Mouse (Mus musculus) layer of hippocampus, postnatal 14 days (tissue): ENCODE measurements at regions not wholly inside any gene's neighbourhood (a gene's known extent, or its start where the extent isn't known, plus 50 kb on each side); places are given as distances from the start of the nearest gene placed in this dataset.
"Not testable (repeated sequence)": the region's sequence is repeated elsewhere in the genome, so short reads cannot be mapped to it uniquely, and the experiment has no call there.

Experiments used
- DNase-seq, 2 experiments: peaks; one replicate each; pipeline ENCODE4 v3.0.0; 2021 to 2022; ENCODE audit warnings: low spot score in 2 of 2, mixed read lengths in 1 of 2

DNA sequence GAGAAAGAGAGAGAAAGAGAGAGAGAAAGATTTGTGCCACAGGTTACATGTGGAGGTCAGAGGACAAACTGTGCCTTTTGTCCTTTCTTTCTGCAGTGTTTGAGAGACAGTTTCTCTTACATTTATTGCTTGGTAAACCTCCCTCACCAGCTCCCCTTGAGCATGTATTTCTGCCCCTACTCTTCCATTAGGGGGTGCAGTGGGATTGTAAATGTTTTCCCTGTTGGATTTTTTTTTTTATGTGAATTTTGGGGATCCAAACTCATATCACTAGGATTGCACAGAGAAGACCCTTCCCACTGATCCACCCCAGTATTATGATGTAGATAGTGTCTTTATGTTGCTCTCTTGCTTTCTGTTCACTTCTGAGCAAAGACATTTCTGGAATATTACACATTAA, 219.4 kb upstream of the Gnai1 start:
- peak in 1 of 2 experiments; percentile 1 for DNase-seq

DNA sequence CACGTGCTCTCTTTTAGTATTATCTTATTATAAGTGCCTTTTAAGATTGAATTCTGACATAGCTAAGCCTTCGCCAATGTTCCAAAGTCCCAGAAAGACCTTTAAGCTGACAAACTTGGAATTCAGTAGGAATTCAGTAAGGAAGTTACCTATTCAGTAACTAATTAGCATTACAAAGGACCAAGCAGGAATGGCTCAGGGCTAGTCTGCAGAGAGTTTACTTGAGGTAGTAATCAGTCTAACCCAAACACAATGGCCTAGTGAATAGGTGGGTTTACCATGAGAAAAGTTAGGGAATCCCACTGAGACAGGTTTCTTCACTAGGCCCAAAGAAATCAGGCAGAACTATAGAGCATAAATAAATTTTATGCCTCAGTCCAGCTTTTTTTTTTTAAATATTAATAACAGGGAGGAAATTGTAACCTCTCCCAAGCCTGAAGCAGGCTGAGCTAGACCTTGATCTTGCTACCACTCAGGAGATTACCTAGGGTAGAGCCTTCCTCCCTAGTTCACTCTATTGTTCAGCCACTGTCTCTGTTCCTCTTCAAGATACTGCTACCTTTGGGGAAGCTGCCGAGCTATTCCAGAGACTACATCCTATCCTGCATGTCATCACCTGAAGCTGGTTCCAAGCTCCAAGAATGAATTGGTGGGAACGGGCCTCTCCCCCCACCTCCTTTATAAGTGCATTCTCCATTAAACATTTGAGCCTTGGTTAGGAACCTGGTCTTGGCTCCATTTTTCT, 205.2 kb upstream of the Gnai1 start:
- DNase-seq: not testable (repeated sequence)

- no peak for DNase-seq
These were observed 204.1 kb upstream of the Gnai1 start for GRCm38 (mm10) chr5:18564246-18564645.

DNA sequence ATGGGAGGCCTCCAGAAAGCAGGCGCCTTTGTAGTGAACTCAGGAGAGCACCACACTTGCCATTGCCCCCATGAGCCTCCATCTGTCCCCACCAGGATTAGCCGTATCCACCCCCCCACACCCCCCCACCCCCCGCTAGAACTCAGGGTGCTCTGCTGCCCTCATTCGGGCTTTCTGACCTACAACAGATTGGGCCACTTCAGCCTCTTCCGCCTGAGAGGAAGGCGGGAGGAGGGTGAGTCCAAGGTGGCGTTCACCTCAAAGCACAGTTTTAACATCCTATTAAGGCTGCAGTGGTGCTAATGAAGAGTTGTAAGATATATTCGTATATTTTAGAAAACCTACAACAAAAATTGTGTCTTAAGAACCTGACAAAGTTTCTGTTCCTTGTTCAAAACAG, 202.9 kb upstream of the Gnai1 start:
- no peak for DNase-seq

- no peak for DNase-seq
These were observed 201.8 kb upstream of the Gnai1 start for GRCm38 (mm10) chr5:18561911-18562310.

DNA sequence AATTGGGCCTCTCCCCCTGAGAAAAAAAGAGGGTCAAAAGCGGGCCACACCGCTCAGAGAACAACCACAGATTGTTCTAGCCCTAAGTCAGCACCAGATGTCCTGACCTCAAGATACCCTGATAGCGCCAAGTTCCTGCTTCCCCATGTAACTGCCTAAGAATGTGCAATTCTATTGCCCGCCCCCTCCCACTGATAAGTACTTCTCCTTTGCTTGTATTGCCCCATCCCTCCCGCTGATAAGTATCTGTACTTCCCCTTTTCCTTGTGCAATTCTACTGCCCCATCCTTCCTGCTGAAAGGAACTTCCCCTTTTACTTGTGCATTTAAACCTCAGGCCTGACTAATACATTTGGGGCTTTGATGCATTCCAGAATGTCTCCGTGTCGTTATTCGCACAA, 194.2 kb upstream of the Gnai1 start:
- not testable (repeated sequence) for DNase-seq
